Mouse (Mus musculus): ENCODE results near the gene Micall2. TPM values are rescaled to one million over a fixed set of nuclear protein-coding genes. Genes with fewer than 3 reads are reported as not detected.

Micall2 gene
- total RNA-seq, 2 experiments from 2014 or later: 13.4 to 13.7 TPM

- no peak for DNase-seq (ENCODE audit: low spot score in 2 of 2)
Measured at GRCm38 (mm10) chr5:139683228-139683627, 52.9 kb downstream of the Micall2 start.

GRCm38 (mm10) chr5:139682631-139682977, 53.5 kb downstream of the Micall2 start:
- no peak for DNase-seq (ENCODE audit: low spot score in 2 of 2)

GRCm38 (mm10) chr5:139681832-139682630, 54.1 kb downstream of the Micall2 start:
- DNase-seq (ENCODE audit: low spot score in 2 of 2): no peak

GRCm38 (mm10) chr5:139675707-139675967, 60.5 kb downstream of the Micall2 start:
- no peak for DNase-seq (ENCODE audit: low spot score in 2 of 2)

GRCm38 (mm10) chr5:139674940-139675706, 61.0 kb downstream of the Micall2 start:
- DNase-seq (ENCODE audit: low spot score in 2 of 2): no peak

GRCm38 (mm10) chr5:139669380-139669779, 66.8 kb downstream of the Micall2 start:
- DNase-seq (ENCODE audit: low spot score in 2 of 2): no peak

GRCm38 (mm10) chr5:139668494-139668893, 67.6 kb downstream of the Micall2 start:
- DNase-seq (ENCODE audit: low spot score in 2 of 2): peak; percentile 27 to 53

- DNase-seq (ENCODE audit: low spot score in 2 of 2): no peak
Measured at GRCm38 (mm10) chr5:139666496-139666895, 69.6 kb downstream of the Micall2 start.

GRCm38 (mm10) chr5:139665375-139665774, 70.8 kb downstream of the Micall2 start:
- no peak for DNase-seq (ENCODE audit: low spot score in 2 of 2)

GRCm38 (mm10) chr5:139661713-139662112, 74.4 kb downstream of the Micall2 start:
- DNase-seq (ENCODE audit: low spot score in 2 of 2): no peak

- no peak for DNase-seq (ENCODE audit: low spot score in 2 of 2)
Measured at GRCm38 (mm10) chr5:139659307-139659706, 76.8 kb downstream of the Micall2 start.

- no peak for DNase-seq (ENCODE audit: low spot score in 2 of 2)
Measured at GRCm38 (mm10) chr5:139658865-139659264, 77.3 kb downstream of the Micall2 start.

GRCm38 (mm10) chr5:139657959-139658602, 78.1 kb downstream of the Micall2 start:
- DNase-seq (ENCODE audit: low spot score in 2 of 2): no peak

Small RNA genes within 50 kb of the gene (microRNA-seq; reads per million reads assigned to microRNA genes)
- gene Mir7037: not detected

Other genes starting within 250 kb of the Micall2 start
- 1 to 10 TPM in 1 of 2 experiments, under 1 TPM in 1; 0.42 to 3.8 TPM for gene Uncx, start 192.8 kb downstream of the Micall2 start, total RNA-seq (2021)
- 10 to 100 TPM; 52.8 to 65.7 TPM for gene Ints1, start 39.3 kb upstream of the Micall2 start, total RNA-seq (2021)
- gene Mafk, start 55.2 kb upstream of the Micall2 start, total RNA-seq (2021): 10 to 100 TPM; 21.9 to 23.2 TPM
- 1 to 10 TPM; 1.5 to 3.9 TPM for gene Tmem184a, start 83.6 kb upstream of the Micall2 start, total RNA-seq (2021)
- gene Gm26938, start 90.1 kb upstream of the Micall2 start, total RNA-seq (2021): not detected
- gene Psmg3, start 90.5 kb upstream of the Micall2 start, total RNA-seq (2021): 10 to 100 TPM; 19.7 to 22.2 TPM
- 10 to 100 TPM; 14.1 to 16.8 TPM for gene Elfn1, start 171.6 kb upstream of the Micall2 start, total RNA-seq (2021)

All from adrenal gland, postnatal 4 days (tissue).